Mouse (Mus musculus) lung, embryonic 15.5 days (tissue): ENCODE measurements at regions not wholly inside any gene's neighbourhood (a gene's known extent, or its start where the extent isn't known, plus 50 kb on each side); places are given as distances from the start of the nearest gene placed in this dataset.
A peak's percentile ranks its signal among the peaks of the same experiment; 100 is the strongest.

Source experiments
- ATAC-seq: fragments of 200-750 bp; cut with Nextera tagmentation; 2 replicates; pipeline ENCODE4 v1.8.0; 2017; ENCODE audit warnings: moderate number of reproducible peaks, borderline replicate concordance; ENCODE audit not compliant: low FRiP score, low TSS enrichment; ENCODE audit errors: extremely low read depth
- H3K27ac ChIP-seq: fragments of 300-500 bp; sonication (generic); 2 replicates; pipeline ENCODE4 v1.5.1; 2015; ENCODE audit warnings: moderate library complexity, mild to moderate bottlenecking, inconsistent platforms
- H3K27me3 ChIP-seq: fragments of 300-500 bp; sonication (generic); 2 replicates; pipeline ENCODE4 v1.6.1; 2015; ENCODE audit warnings: inconsistent platforms
- H3K36me3 ChIP-seq: fragments of 300-500 bp; sonication (generic); 2 replicates; pipeline ENCODE4 v1.6.1; 2015; ENCODE audit warnings: inconsistent platforms
- H3K4me1 ChIP-seq: fragments of 300-500 bp; sonication (generic); 2 replicates; pipeline ENCODE4 v1.6.1; 2015; ENCODE audit warnings: inconsistent platforms
- H3K4me2 ChIP-seq: fragments of 300-500 bp; sonication (generic); 2 replicates; pipeline ENCODE4 v1.6.1; 2015; ENCODE audit warnings: inconsistent platforms, mild to moderate bottlenecking, moderate library complexity
- H3K4me3 ChIP-seq: fragments of 300-500 bp; sonication (generic); 2 replicates; pipeline ENCODE4 v1.5.1; 2015; ENCODE audit warnings: mild to moderate bottlenecking, inconsistent platforms
- H3K9ac ChIP-seq: fragments of 300-500 bp; sonication (generic); 2 replicates; pipeline ENCODE4 v1.6.1; 2015; ENCODE audit warnings: inconsistent platforms
- H3K9me3 ChIP-seq: fragments of 300-500 bp; sonication (generic); 2 replicates; pipeline ENCODE4 v1.6.1; 2016; ENCODE audit warnings: inconsistent platforms
- WGBS: fragments of 180-500 bp; shearing (Covaris S2); methylation state at CpG from one replicate; pipeline ENCODE4 v1.1.7; 2015; 5-methylcytosine and 5-hydroxymethylcytosine counted together

DNA sequence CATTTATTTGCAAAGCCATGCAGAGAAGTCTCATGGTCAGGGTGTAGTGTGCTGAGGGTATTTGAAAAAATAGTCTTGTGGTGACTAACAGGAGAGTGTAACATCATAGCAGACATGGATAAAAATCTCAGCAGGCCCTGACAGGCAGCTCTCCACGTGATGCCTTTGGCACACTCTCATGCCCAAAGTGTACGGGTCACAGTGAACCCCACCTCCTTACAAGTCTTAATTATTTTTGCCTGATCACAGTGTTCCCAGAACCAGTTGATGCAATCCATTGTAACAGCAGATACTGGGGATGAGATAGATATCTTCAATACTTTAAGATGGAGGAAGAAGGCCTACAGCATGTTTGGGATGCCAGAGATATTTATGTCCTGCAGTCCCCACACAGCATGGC is 314.5 kb downstream of the Irx1 start:
- Histone ChIP-seq H3K4me3 (no peak overlapping the region), H3K4me2 (no peak overlapping the region), H3K27me3 (peaks cover 4% of the 10 kb centered on the region; the same call in 1 of the 2 replicates), H3K4me1 (no peaks in the 10 kb centered on the region), H3K36me3 (no peaks in the 10 kb centered on the region), H3K27ac (no peak overlapping the region), H3K9me3 (no peaks in the 10 kb centered on the region), H3K9ac (no peak overlapping the region)
- 73% methylated on average over 2 of the region's 2 CpGs for WGBS
- no peak for ATAC-seq

DNA sequence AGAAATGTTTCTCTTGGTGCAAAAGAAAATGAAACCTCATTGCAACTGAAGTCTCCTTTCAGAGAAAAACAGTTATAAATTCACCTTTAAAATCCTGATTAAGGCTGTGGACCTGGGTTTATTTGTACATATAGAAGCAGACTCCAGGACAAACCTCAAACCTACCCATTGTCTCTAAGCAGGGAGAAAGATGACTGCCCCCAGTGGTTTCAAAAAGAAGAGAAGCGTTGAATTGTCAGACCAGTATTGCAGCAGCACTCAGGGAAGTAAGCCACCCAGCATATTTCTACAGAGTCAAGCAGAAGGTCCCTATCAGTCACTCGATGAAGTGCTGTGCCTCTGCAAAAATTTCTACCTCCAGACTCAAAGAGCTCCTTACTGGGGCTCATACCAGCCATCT is 332.1 kb downstream of the Irx1 start:
- H3K36me3 ChIP-seq, result no peaks in the 10 kb centered on the region

DNA sequence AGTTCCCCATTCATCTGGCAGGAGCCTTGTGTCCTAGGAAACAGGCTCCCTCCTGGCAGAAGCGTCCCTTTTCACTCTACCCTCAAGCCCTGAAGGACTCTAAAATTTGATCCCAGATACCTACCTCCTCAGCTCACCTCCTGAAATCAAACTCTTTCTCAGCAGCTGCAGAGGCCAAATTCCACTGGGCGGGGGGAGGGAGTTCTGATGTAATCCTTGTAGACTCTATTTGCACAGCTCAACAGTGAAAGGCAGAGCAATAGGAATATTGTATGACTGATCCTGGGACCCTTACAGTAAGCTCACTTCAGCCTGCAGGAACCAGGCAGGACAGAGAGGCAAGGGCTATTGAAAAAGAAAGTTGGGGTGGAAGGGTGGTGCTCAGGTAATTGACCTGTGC is 346.3 kb downstream of the Irx1 start:
- H3K4me1 ChIP-seq, result peaks cover 27% of the 10 kb centered on the region
- no peaks in the 10 kb centered on the region for H3K9me3 ChIP-seq
- no peak overlapping the region for H3K4me3 ChIP-seq
- H3K36me3 ChIP-seq, result no peaks in the 10 kb centered on the region
- no peak overlapping the region for H3K9ac ChIP-seq
- H3K4me2 ChIP-seq, result no peak overlapping the region
- 29% methylated on average over 2 of the region's 2 CpGs for WGBS
- H3K27me3 ChIP-seq, result no peaks in the 10 kb centered on the region
- H3K27ac ChIP-seq, result peak overlapping the region; percentile 78
- peak; percentile 80 for ATAC-seq

More for the DNA sequence above, 332.1 kb downstream of the Irx1 start:
- Histone ChIP-seq H3K4me3 (no peak overlapping the region), H3K4me2 (no peak overlapping the region), H3K27me3 (no peaks in the 10 kb centered on the region), H3K27ac (no peak overlapping the region), H3K4me1 (peaks cover 5% of the 10 kb centered on the region; the same call in 1 of the 2 replicates), H3K9me3 (no peaks in the 10 kb centered on the region), H3K9ac (no peak overlapping the region)
- 51% methylated on average over 2 of the region's 2 CpGs for WGBS
- ATAC-seq, result no peak

DNA sequence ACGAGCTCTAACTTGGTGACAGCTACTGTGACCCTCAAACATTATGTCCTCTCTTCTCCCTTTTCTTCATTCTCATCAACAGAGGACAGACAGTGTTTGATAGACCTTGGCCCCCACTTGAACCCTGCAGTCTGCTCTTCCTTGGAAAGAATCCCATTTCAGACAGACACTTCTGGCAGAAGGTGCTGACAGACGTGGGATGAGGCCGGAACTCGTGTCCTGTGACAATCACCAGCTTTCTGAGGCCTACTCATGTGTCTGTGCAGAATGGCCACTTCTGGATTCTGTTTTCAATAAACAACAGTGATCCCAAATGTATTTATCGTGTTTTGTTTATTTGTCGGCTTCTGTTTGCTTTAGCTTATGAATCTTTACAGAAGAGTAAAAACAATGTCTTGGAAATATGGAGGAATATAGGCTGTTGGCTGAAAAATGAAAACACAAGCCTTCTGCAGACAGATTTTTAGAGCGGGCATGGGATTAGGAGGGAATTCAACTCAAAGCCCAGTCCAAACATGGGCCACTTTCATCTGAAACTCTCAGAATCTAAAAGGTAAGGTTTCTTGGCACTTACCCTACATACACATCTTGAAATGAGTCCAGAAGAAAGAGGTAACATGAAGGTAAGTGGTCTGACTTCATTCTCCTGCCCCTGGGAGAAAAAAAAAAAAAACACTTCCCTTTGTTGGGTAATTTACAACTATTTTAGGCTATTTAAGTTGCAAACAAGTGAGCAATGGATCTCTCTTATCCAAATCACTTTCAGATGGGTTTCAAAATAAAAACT is 350.9 kb downstream of the Irx1 start:
- no peak overlapping the region for H3K4me3 ChIP-seq
- H3K36me3 ChIP-seq, result no peaks in the 10 kb centered on the region
- no peak overlapping the region for H3K4me2 ChIP-seq
- H3K4me1 ChIP-seq, result peaks cover 32% of the 10 kb centered on the region
- H3K9me3 ChIP-seq, result no peaks in the 10 kb centered on the region
- 29% methylated on average over 7 of the region's 7 CpGs for WGBS
- peak overlapping the region; percentile 78 for H3K27ac ChIP-seq
- no peaks in the 10 kb centered on the region for H3K27me3 ChIP-seq
- no peak overlapping the region for H3K9ac ChIP-seq
- ATAC-seq, result peak; percentile 59; the same call in 1 of the 2 replicates

DNA sequence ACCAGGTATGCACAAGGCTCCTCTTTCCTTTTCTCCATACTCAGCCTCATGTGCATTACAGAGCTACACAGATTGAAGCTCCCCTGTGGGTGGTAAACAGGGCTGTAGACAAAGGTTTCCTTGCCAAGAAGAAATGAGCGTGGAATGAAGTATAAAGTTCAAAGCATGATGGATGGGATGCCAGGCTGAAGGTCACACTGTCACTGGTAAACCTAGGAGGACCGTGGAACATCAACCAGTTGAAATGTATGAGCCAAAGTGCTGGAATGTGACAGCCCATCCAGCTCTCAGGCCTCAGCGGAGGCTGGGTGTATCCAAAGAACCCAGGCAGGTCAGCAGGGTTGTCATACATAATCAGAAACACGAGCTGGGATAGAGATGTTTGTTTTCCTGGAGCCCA is 381.0 kb downstream of the Irx1 start:
- WGBS, result 18% methylated on average over 4 of the region's 4 CpGs
- ATAC-seq, result no peak
- H3K9ac ChIP-seq, result no peak overlapping the region

DNA sequence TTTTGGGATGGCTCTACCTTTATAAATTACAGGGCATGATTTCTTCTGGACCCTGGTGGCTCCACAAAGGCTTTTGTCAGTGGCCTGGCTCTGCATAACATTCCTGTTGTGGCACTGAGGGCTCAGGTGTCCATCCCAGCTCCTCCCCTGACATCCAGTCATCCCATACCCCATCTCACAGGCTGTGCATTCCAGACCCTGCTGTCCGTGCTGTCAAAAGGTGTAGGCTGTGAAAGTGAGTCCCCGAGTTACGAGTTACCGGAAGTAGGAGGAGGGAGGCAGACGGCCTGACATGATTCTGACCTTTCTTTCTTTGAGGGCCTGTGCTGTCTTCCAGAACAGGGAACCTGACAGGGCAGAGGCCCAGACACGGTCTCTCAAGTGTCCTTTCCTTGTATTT is 397.6 kb downstream of the Irx1 start:
- H3K36me3 ChIP-seq, result no peaks in the 10 kb centered on the region
- no peaks in the 10 kb centered on the region for H3K27me3 ChIP-seq
- H3K9me3 ChIP-seq, result no peaks in the 10 kb centered on the region
- no peak overlapping the region for H3K9ac ChIP-seq
- H3K4me3 ChIP-seq, result no peak overlapping the region
- ATAC-seq, result no peak
- no peak overlapping the region for H3K27ac ChIP-seq
- no peak overlapping the region for H3K4me2 ChIP-seq
- WGBS, result 40% methylated on average over 6 of the region's 6 CpGs
- no peaks in the 10 kb centered on the region for H3K4me1 ChIP-seq

More for the DNA sequence above, 381.0 kb downstream of the Irx1 start:
- Histone ChIP-seq H3K27ac (no peak overlapping the region), H3K9me3 (no peaks in the 10 kb centered on the region), H3K4me2 (no peak overlapping the region), H3K27me3 (no peaks in the 10 kb centered on the region), H3K36me3 (no peaks in the 10 kb centered on the region), H3K4me1 (no peaks in the 10 kb centered on the region), H3K4me3 (no peak overlapping the region)

DNA sequence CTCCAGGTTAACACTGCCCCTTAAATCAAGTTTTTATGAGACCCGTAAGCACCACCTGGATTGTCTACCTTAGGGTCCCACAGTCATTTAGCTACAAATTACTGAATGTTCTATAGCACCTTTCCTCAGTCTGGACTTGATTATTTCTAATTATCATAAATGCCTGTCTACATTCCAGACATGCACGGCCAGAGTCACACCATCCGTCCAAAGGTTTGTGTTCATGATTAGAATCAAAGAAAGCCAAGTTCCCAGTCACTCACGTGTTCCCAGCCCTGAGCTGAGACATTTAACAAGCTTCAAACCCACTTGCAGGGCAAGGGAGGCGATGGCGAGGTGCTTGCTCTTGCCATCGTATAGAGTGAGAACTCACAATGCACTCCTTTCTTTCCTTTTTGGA is 398.1 kb downstream of the Irx1 start:
- no peaks in the 10 kb centered on the region for H3K27me3 ChIP-seq
- H3K4me3 ChIP-seq, result no peak overlapping the region
- no peak for ATAC-seq
- no peaks in the 10 kb centered on the region for H3K36me3 ChIP-seq
- H3K9me3 ChIP-seq, result no peaks in the 10 kb centered on the region
- 78% methylated on average over 7 of the region's 7 CpGs for WGBS
- H3K27ac ChIP-seq, result no peak overlapping the region
- H3K4me2 ChIP-seq, result no peak overlapping the region
- H3K4me1 ChIP-seq, result no peaks in the 10 kb centered on the region
- no peak overlapping the region for H3K9ac ChIP-seq

DNA sequence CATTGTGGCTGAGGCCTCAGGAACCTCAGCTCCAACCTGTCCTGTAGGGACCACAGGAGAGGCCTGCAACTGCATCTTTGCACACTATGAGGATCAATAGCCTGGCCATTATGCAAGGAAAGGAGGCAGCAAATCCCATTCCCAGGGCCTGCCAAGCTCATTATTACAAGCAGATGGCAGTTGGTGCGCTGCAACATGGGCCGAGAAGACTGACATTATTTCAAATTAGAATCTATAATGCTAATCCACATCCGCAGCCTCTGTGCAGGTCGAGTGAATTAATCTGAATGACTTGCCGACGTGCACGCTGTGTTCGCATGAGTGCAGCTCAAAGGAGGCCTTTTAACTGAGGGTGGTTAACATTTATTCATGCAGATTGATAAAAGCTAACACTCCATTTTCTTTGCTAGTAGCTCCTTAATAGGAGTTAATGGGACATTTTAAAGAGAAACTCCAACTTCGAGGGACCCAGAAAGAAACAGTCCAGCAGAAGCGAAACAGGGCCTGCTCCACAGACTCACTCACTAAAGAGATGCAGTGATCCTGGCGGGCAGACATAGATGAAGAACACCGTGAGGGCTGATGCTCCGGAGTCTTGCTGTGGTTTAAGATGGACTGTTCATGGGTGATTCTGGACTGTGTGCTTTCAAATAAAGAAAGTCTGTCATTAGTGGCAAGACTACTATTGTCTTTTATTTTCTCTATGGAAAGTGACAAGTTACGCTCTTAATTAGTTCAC is 404.9 kb downstream of the Irx1 start:
- no peaks in the 10 kb centered on the region for H3K36me3 ChIP-seq
- no peaks in the 10 kb centered on the region for H3K4me1 ChIP-seq
- H3K27me3 ChIP-seq, result no peaks in the 10 kb centered on the region
- no peak for ATAC-seq
- no peaks in the 10 kb centered on the region for H3K9me3 ChIP-seq
- H3K4me2 ChIP-seq, result no peak overlapping the region
- no peak overlapping the region for H3K4me3 ChIP-seq
- H3K27ac ChIP-seq, result no peak overlapping the region
- H3K9ac ChIP-seq, result no peak overlapping the region
- WGBS, result 86% methylated on average over 14 of the region's 14 CpGs

DNA sequence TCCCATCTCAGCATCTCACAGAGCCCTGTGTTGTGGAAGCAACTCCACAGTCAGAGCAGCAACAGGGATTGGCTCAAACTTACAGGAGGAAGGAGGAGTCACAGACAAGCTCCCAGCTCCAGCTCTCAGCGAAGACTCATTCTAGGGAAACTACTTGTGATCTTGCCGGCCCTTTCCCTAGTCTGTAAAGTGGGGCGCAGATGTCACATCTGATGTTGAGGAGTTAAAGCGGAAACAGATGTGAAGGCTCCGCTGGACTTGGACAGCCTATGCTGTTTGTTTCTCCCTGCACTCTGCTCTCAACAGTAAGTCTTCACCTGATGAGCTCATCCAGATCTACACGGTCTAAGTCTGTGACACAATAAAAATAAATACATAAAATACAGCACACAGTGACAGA is 408.1 kb downstream of the Irx1 start:
- 68% methylated on average over 6 of the region's 6 CpGs for whole genome bisulfite sequencing
- H3K4me3 ChIP-seq, result no peak overlapping the region
- no peak for ATAC-seq
- H3K9me3 ChIP-seq, result no peaks in the 10 kb centered on the region
- no peak overlapping the region for H3K4me2 ChIP-seq
- H3K27me3 ChIP-seq, result no peaks in the 10 kb centered on the region
- H3K36me3 ChIP-seq, result no peaks in the 10 kb centered on the region
- H3K27ac ChIP-seq, result no peak overlapping the region
- H3K4me1 ChIP-seq, result no peaks in the 10 kb centered on the region
- no peak overlapping the region for H3K9ac ChIP-seq

DNA sequence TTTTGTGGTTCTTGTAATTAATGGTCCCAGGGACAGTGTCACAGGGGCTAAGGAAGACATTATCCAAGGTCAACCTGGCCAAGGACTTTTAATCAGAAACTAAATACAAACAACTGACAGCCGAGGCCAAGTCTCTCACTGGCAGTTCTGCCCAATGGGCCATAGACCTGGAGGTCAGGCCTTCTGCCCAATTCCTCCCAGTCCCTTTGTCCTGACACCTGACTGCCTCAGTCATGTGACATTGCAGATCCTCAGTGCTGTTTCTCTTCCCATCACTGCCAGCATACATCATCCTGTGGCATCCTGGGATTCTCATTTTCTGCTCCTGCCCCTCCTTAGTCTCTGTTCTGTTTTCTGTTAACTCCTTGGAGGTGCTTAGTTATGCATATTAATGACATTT is 413.4 kb downstream of the Irx1 start:
- no peak overlapping the region for H3K4me2 ChIP-seq
- no peaks in the 10 kb centered on the region for H3K9me3 ChIP-seq
- WGBS, result 16% methylated on average over 1 of the region's 1 CpGs
- no peaks in the 10 kb centered on the region for H3K36me3 ChIP-seq
- H3K27me3 ChIP-seq, result no peaks in the 10 kb centered on the region
- no peak overlapping the region for H3K9ac ChIP-seq
- no peak overlapping the region for H3K4me3 ChIP-seq
- H3K27ac ChIP-seq, result no peak overlapping the region
- no peaks in the 10 kb centered on the region for H3K4me1 ChIP-seq
- ATAC-seq, result no peak

DNA sequence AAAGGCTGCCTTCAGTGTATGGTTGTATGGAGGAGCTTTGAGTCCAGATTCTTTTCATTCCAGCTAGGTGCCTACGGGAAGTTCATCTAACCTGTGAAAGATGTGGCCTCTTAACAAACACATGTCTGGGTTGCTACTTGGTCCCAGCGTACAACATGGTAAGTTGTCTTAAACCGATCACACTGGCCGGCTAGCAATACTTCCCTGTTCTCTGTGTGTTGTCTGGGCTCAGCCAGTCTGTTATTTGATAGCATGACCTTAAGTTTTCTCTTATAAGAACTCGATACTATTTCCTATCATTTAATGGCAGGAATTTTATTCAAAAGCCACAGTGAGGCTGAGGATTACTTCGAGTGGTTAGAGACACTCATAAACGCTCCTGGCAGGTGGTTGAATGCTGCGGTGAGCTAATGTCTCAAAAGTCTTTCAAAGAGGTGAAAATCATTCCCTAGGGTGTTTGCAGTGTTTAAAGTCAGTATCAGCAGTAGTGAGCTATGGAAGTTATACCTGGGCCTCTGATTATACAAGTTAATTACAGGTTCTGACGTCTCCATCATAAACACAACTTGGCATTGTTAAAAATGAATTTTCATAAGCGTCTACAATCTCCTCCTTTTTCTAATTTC is 414.2 kb downstream of the Irx1 start:
- no peaks in the 10 kb centered on the region for H3K9me3 ChIP-seq
- H3K36me3 ChIP-seq, result no peaks in the 10 kb centered on the region
- no peaks in the 10 kb centered on the region for H3K27me3 ChIP-seq
- no peak overlapping the region for H3K4me2 ChIP-seq
- H3K4me3 ChIP-seq, result no peak overlapping the region
- 67% methylated on average over 10 of the region's 10 CpGs for WGBS
- H3K27ac ChIP-seq, result no peak overlapping the region
- no peaks in the 10 kb centered on the region for H3K4me1 ChIP-seq
- H3K9ac ChIP-seq, result no peak overlapping the region
- no peak for ATAC-seq

DNA sequence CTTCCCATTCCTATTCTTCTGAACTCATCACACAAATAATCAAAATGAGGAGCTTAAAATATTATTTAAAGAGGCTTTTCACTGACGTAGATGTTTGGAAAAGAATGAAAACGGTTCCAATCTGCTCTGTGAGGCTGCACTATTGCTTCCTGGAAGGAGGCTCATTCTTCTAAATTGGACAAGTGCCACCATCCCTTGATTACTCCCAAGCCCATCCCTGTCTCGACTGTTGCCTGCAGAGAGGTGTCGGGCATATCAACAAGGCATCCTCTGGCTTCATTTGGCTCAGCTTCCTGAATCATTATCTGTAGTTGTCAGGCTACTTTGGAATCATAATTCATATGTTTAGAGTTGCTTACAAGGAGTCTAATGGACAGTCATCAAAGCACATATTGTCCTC is 425.3 kb downstream of the Irx1 start:
- no peaks in the 10 kb centered on the region for H3K27me3 ChIP-seq
- H3K4me3 ChIP-seq, result no peak overlapping the region
- no peaks in the 10 kb centered on the region for H3K36me3 ChIP-seq
- 48% methylated on average over 4 of the region's 4 CpGs for WGBS
- H3K9ac ChIP-seq, result no peak overlapping the region
- H3K9me3 ChIP-seq, result no peaks in the 10 kb centered on the region
- ATAC-seq, result no peak
- H3K27ac ChIP-seq, result no peak overlapping the region
- H3K4me1 ChIP-seq, result no peaks in the 10 kb centered on the region
- H3K4me2 ChIP-seq, result no peak overlapping the region
